Mouse (Mus musculus): ENCODE data around the gene Kazn.
A peak's percentile ranks its signal among the peaks of the same experiment; 100 is the strongest.

Kazn gene

GRCm38 (mm10) chr4:142188501-142188900 lies 50.7 kb downstream of the Kazn start:
- DNase-seq: peak; percentile 73 to 78

- DNase-seq: peak in 1 of 2 experiments; percentile 49
Observed at GRCm38 (mm10) chr4:142186155-142186554, 53.0 kb downstream of the Kazn start.

GRCm38 (mm10) chr4:142185533-142185900 lies 53.7 kb downstream of the Kazn start:
- no peak for DNase-seq

GRCm38 (mm10) chr4:142184852-142185532 lies 54.2 kb downstream of the Kazn start:
- DNase-seq: peak; percentile 71 to 81

- no peak for DNase-seq
Observed at GRCm38 (mm10) chr4:142183591-142183990, 55.6 kb downstream of the Kazn start.

- no peak for DNase-seq
Observed at GRCm38 (mm10) chr4:142183015-142183414, 56.2 kb downstream of the Kazn start.

GRCm38 (mm10) chr4:142181646-142182045 lies 57.6 kb downstream of the Kazn start:
- no peak for DNase-seq

GRCm38 (mm10) chr4:142180874-142181273 lies 58.3 kb downstream of the Kazn start:
- peak; percentile 40 to 48 for DNase-seq

- peak; percentile 84 to 88 for DNase-seq
Observed at GRCm38 (mm10) chr4:142180289-142180688, 58.9 kb downstream of the Kazn start.

GRCm38 (mm10) chr4:142179531-142179930 lies 59.7 kb downstream of the Kazn start:
- DNase-seq: peak; percentile 79 to 83

- no peak for DNase-seq
Observed at GRCm38 (mm10) chr4:142176732-142177131, 62.5 kb downstream of the Kazn start.

GRCm38 (mm10) chr4:142173981-142174485 lies 65.2 kb downstream of the Kazn start:
- DNase-seq: no peak

GRCm38 (mm10) chr4:142172942-142173341 lies 66.3 kb downstream of the Kazn start:
- no peak for DNase-seq

- DNase-seq: no peak
Observed at GRCm38 (mm10) chr4:142171788-142172497, 67.3 kb downstream of the Kazn start.

GRCm38 (mm10) chr4:142170882-142171768 lies 68.1 kb downstream of the Kazn start:
- no peak for DNase-seq

GRCm38 (mm10) chr4:142169636-142170035 lies 69.6 kb downstream of the Kazn start:
- DNase-seq: no peak

- DNase-seq: no peak
Observed at GRCm38 (mm10) chr4:142168352-142168751, 70.8 kb downstream of the Kazn start.

- DNase-seq: no peak
Observed at GRCm38 (mm10) chr4:142165835-142166701, 73.1 kb downstream of the Kazn start.

- DNase-seq: no peak
Observed at GRCm38 (mm10) chr4:142165363-142165762, 73.8 kb downstream of the Kazn start.

GRCm38 (mm10) chr4:142164386-142164785 lies 74.8 kb downstream of the Kazn start:
- no peak for DNase-seq

GRCm38 (mm10) chr4:142163862-142164261 lies 75.3 kb downstream of the Kazn start:
- no peak for DNase-seq

- DNase-seq: no peak
Observed at GRCm38 (mm10) chr4:142162729-142163128, 76.5 kb downstream of the Kazn start.
